Mouse (Mus musculus) forebrain, embryonic 11.5 days (tissue): ENCODE measurements at regions not wholly inside any gene's neighbourhood (a gene's known extent, or its start where the extent isn't known, plus 50 kb on each side); places are given as distances from the start of the nearest gene placed in this dataset.

Source experiments
- ATAC-seq: fragments of 200-750 bp; cut with Nextera tagmentation; replicated peaks from 2 replicates; pipeline ENCODE4 v1.8.0; 2017; ENCODE audit warnings: moderate TSS enrichment; ENCODE audit not compliant: low FRiP score
- DNase-seq: peaks from one replicate; pipeline ENCODE4 v3.0.0-alpha.2; 2017; ENCODE audit warnings: low spot score
- H3K27ac ChIP-seq: fragments of 300-500 bp; sonication (generic); 2 replicates; pipeline ENCODE4 v1.5.1; 2014; ENCODE audit warnings: low read depth, low read length
- H3K27me3 ChIP-seq: fragments of 300-500 bp; sonication (generic); 2 replicates; pipeline ENCODE4 v1.6.1; 2014; ENCODE audit warnings: mild to moderate bottlenecking, low read length, mixed read lengths; ENCODE audit not compliant: control insufficient read depth, insufficient read depth
- H3K36me3 ChIP-seq: fragments of 300-500 bp; sonication (generic); 2 replicates; pipeline ENCODE4 v1.6.1; 2014; ENCODE audit warnings: mild to moderate bottlenecking, low read length, moderate library complexity, mixed read lengths; ENCODE audit not compliant: control insufficient read depth, insufficient read depth
- H3K4me1 ChIP-seq: fragments of 300-500 bp; sonication (generic); replicated peaks from 2 replicates; pipeline ENCODE4 v1.6.1; 2014; ENCODE audit warnings: low read length, mixed read lengths; ENCODE audit not compliant: control insufficient read depth, insufficient read depth
- H3K4me2 ChIP-seq: fragments of 300-500 bp; sonication (generic); 2 replicates; pipeline ENCODE4 v1.6.1; 2014; ENCODE audit warnings: low read depth, mild to moderate bottlenecking, low read length, moderate library complexity, mixed read lengths; ENCODE audit not compliant: severe bottlenecking
- H3K4me3 ChIP-seq: fragments of 300-500 bp; sonication (generic); 2 replicates; pipeline ENCODE4 v1.5.1; 2014; ENCODE audit warnings: low read depth, low read length
- H3K9ac ChIP-seq: fragments of 300-500 bp; sonication (generic); 2 replicates; pipeline ENCODE4 v1.6.1; 2014; ENCODE audit warnings: low read length
- H3K9me3 ChIP-seq: fragments of 300-500 bp; sonication (generic); 2 replicates; pipeline ENCODE4 v1.6.1; 2016; ENCODE audit warnings: low read length, mixed read lengths; ENCODE audit not compliant: control insufficient read depth
- WGBS: fragments of 180-500 bp; shearing (Covaris S2); extraction: QIAGEN DNeasy Blood & Tissue Kit; methylation state at CpG from one replicate; pipeline ENCODE4 v1.1.7; 2014; 5-methylcytosine and 5-hydroxymethylcytosine counted together

DNA sequence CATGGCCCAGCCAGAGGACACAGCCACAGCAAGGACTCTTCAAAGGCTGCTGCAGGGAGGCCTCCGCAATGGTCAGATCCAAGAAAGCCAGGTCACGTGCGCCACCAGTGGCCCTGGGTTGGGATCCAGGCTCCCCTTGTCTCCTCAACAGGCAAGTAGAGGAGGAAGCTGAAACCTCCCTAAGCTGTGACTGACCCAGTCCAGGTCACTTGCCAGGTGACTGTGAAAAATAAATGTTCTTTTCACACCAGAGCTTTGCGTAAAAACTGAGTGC lies 57.6 kb upstream of the Slco4a1 start:
- Histone ChIP-seq H3K27ac (no peak overlapping the region), H3K4me3 (no peak overlapping the region), H3K9ac (no peak overlapping the region), H3K4me1 (no peaks in the 10 kb centered on the region), H3K4me2 (no peak overlapping the region), H3K27me3 (no peaks in the 10 kb centered on the region), H3K36me3 (no peaks in the 10 kb centered on the region), H3K9me3 (no peaks in the 10 kb centered on the region)
- DNase-seq, result no peak
- WGBS, result 84% methylated on average over 4 of the region's 4 CpGs
- ATAC-seq, result no peak

DNA sequence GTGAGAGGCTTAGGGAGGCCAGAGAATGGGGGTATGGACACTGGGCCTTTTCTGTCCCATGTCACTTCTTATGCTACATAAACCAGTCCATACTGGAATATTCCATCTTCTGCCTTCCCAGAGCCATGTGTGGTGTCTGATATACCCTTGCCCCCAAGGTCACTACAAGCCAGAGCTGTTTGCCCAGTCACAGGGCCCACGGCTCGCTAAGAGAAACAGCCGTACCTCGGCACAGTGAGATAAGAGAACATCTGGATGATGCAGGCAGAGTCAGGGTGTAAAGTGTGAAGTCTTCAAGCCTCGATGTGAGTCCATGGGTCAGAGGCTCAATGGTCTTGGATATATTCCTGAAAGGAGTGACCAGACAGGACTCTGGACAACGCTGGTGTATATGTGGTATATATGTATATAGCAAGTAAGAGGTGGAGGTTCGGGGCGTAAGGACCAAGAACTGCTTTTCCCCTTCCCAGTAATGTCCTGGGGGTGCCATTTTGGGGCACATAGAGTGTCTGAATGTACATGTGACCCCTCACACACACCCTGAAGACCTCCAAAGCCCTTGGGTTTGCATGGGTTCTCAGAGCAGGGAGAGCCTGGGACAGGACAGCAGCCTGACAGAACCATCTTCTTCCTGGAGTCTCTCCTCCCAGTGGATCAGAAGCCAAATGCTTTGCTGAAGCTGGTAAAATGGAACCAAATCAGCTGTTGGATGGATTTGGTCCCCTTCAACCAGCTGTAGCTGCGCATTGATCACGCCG lies 58.1 kb upstream of the Slco4a1 start:
- ATAC-seq (no peak), DNase-seq (no peak)
- Histone ChIP-seq H3K4me2 (no peak overlapping the region), H3K4me3 (no peak overlapping the region), H3K27ac (no peak overlapping the region), H3K9me3 (no peaks in the 10 kb centered on the region), H3K36me3 (no peaks in the 10 kb centered on the region), H3K9ac (no peak overlapping the region), H3K4me1 (no peaks in the 10 kb centered on the region), H3K27me3 (no peaks in the 10 kb centered on the region)
- whole genome bisulfite sequencing, result 91% methylated on average over 11 of the region's 11 CpGs

DNA sequence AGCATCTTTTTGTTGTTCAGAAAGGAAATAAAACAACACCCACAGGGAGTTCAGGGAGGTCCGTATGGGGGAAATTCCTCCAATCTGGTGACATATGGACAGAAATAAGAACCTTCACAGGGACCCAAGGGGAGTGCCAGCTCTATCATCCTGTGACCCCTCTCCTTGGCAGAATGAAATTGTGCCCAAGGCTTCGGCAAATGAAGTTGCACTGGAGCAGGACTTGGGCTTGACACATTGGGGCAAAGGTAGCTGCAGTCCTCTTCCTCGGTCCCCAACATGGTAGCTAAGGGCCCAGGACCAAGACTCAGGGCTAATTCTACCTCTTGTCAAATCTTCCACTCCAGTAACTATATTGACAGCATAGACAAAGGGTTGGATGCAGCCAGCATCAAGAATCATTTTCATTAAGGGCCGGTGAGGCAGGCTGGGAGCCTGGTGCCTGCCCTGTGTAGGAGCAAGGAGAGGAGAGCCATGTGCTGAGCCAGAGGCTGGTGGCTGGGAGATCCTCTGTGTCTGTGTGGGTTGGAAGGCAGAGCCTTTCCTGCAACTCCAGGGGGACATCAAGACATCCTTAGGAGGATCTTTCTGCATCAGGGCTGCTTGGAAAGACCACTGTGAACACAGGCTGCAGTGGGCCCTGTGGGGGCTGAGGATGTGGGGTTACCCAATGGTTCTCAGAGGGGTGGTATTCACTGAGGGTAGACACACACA lies 59.2 kb upstream of the Slco4a1 start:
- H3K36me3 ChIP-seq, result no peaks in the 10 kb centered on the region
- no peak overlapping the region for H3K4me3 ChIP-seq
- ATAC-seq (no peak), DNase-seq (no peak)
- no peak overlapping the region for H3K27ac ChIP-seq
- no peak overlapping the region for H3K9ac ChIP-seq
- H3K4me2 ChIP-seq, result no peak overlapping the region
- 66% methylated on average over 4 of the region's 4 CpGs for WGBS
- no peaks in the 10 kb centered on the region for H3K27me3 ChIP-seq
- H3K9me3 ChIP-seq, result no peaks in the 10 kb centered on the region
- H3K4me1 ChIP-seq, result no peaks in the 10 kb centered on the region

DNA sequence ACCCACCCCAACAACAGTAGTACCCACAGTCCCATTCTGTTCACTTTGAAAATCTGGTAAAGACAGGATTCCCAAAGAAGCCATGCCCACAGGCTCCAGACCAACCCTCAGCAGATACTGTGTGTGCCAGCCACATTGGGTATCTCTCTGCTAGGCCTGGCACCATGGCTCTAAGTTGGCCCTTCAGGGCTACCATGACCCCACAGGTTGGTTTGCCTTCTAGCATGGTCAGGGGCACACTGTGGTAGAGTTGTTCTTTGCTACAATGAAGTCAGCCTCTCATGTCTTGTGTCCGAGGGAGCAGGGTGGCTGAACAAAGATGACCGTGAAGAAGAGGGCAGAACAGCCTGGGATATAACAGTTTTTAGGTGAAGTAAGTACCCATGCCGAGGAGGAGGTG lies 59.8 kb upstream of the Slco4a1 start:
- no peak overlapping the region for H3K4me2 ChIP-seq
- H3K4me3 ChIP-seq, result no peak overlapping the region
- no peaks in the 10 kb centered on the region for H3K27me3 ChIP-seq
- H3K9me3 ChIP-seq, result no peaks in the 10 kb centered on the region
- no peak overlapping the region for H3K27ac ChIP-seq
- no peak for DNase-seq
- H3K4me1 ChIP-seq, result no peaks in the 10 kb centered on the region
- WGBS, result 89% methylated on average over 3 of the region's 3 CpGs
- no peak overlapping the region for H3K9ac ChIP-seq
- H3K36me3 ChIP-seq, result no peaks in the 10 kb centered on the region
- no peak for ATAC-seq

DNA sequence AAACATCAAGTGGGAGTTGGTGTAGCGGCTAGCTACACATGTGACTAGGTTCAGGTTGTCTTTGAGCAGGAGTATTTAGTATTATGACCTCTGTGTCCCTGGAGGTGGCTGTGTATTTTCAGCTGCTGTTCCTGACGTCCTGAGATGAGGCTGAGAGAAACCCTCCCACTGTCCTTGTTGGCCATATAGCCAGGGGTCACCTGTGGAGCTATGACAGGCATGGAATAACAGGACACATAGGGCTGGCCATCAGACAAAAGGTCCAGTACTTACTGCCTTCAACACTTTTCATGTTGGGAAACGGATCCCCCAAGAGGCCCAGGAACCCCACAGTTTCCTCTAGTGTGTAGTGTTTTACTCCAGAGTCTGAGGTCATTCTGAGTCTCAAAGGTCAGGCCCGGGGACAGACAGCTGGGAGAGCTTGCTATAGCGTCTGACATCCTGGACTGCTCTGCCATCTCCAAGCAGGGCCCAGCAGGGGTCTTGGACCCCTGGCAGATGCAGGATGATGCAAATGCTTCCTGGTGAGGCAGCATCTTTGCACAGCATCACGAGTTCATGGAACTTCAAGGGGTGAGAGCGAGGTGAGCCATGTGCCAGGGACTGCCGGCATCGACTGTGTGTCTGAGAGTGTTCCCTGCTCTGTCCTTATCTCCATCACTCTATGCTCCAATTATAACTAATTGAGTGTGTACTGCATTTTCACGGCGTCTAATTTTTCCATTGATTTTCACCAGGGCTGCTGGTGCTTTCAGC lies 60.6 kb upstream of the Slco4a1 start:
- WGBS, result 62% methylated on average over 11 of the region's 11 CpGs
- no peak overlapping the region for H3K9ac ChIP-seq
- H3K4me2 ChIP-seq, result no peak overlapping the region
- no peaks in the 10 kb centered on the region for H3K27me3 ChIP-seq
- H3K27ac ChIP-seq, result no peak overlapping the region
- ATAC-seq (no peak), DNase-seq (no peak)
- H3K4me1 ChIP-seq, result no peaks in the 10 kb centered on the region
- no peaks in the 10 kb centered on the region for H3K9me3 ChIP-seq
- no peaks in the 10 kb centered on the region for H3K36me3 ChIP-seq
- no peak overlapping the region for H3K4me3 ChIP-seq

DNA sequence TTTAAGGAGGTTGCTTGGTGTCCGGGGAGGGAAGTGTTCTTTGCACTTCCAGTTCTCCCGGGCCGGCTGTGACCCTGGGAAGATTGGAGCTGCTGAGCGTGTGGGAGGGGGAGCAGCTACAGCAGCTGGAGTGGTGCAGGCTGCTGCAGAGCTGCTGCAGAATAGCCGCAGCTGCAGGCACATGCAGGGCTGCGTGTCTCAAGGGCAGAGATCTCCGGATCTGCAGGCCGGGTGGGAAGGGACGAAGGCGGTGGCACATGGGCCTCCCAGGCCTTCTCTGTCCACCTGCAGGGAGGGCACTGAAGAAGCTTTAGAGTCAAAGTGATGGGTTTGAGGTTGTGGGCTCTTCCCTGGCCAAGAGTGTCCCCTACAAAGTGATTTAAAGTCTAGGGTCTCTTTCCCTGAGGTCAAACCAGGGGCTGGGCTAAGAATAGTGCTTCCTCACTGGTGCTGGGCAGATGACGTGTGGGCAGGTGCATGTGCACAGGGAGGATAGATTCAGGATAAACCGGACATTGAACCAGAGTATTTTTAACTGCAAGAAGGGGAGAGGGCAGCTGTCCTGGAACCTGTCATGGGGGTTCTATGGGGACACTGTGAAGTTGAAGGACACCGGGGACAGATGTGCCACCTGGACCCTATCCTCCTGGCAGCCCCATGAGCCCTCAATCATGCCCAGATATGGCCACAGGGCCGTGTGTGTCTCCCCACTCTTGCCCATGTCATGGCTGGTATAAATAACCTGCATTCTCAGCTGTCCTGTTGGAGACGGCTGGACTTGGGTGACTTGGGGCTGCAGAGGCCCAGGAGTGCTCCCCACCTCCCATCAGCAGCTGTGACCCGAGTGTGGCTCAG lies 58.6 kb upstream of the Gata5 start:
- Histone ChIP-seq H3K9ac (no peak overlapping the region), H3K9me3 (no peaks in the 10 kb centered on the region), H3K27me3 (0 out of 2 replicates have a peak, but pooled peaks cover 2% of the 10 kb centered on the region), H3K4me2 (no peak overlapping the region), H3K36me3 (no peaks in the 10 kb centered on the region), H3K4me3 (no peak overlapping the region), H3K27ac (no peak overlapping the region), H3K4me1 (no peaks in the 10 kb centered on the region)
- DNase-seq (no peak), ATAC-seq (no peak)
- WGBS, result 69% methylated on average over 16 of the region's 16 CpGs

DNA sequence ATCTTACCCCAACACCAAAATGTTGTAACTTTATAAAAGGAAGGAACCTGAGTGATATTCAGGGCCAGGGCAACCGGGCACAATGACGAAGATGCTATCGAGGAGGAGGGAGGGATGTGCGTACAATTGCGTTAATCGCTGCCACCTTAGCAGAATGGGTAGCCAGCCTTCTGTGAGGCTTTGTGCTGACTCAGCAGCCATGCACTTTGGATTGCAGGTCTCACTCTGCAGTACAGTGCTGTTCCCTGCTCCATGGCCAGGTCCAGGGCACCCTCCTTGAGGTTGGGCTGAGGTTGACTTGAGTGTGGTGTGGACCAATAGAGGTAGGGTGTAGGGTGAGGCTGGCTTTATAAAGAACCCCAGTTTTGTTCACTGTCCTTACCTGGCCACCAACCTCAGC lies 57.8 kb upstream of the Gata5 start:
- Histone ChIP-seq H3K4me2 (no peak overlapping the region), H3K4me3 (no peak overlapping the region), H3K27me3 (peaks cover 5% of the 10 kb centered on the region), H3K9ac (no peak overlapping the region), H3K9me3 (no peaks in the 10 kb centered on the region), H3K36me3 (no peaks in the 10 kb centered on the region), H3K4me1 (no peaks in the 10 kb centered on the region), H3K27ac (no peak overlapping the region)
- DNase-seq, result no peak
- WGBS, result 90% methylated on average over 6 of the region's 6 CpGs
- ATAC-seq, result no peak

DNA sequence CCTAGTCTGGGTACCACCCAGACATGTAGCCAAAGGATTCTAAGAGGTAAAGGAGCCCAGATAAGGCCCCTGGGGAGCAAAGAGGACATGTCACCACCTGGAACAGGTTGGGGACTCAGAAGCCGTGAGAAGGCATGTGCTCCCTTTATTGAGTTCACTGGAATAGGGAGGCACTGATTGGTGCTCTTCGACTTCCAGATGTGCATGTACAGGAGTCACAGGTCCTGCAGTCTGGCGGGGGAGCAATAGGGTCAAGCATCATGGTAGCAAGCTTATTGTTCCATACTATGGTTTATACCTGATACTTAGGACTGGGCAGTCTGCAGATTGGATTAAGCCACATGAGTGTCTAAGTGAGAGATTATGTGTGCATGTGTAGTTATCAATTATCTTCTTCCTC lies 56.9 kb upstream of the Gata5 start:
- DNase-seq, result no peak
- Histone ChIP-seq H3K36me3 (no peaks in the 10 kb centered on the region), H3K9me3 (no peaks in the 10 kb centered on the region), H3K9ac (no peak overlapping the region), H3K4me1 (peaks cover 1% of the 10 kb centered on the region; the same call in 1 of the 2 replicates), H3K4me2 (no peak overlapping the region), H3K27ac (no peak overlapping the region), H3K27me3 (peaks cover 7% of the 10 kb centered on the region), H3K4me3 (no peak overlapping the region)
- 83% methylated on average over 3 of the region's 3 CpGs for WGBS
- ATAC-seq, result no peak
